Mouse (Mus musculus) c-Kit-positive CD71-positive TER-119-positive erythroid progenitor cells, embryonic 14.5 days (primary cell): Measurements from ENCODE around the gene Palld.

Source experiments
- DNase-seq: peaks from one replicate; pipeline ENCODE4 v3.0.0-alpha.2; 2013; ENCODE audit warnings: low spot score

The Palld gene

GRCm38 (mm10) chr8:61685280-61685679 lies 217.2 kb downstream of the Palld start:
- DNase-seq, result no peak

- DNase-seq, result no peak
Measured at GRCm38 (mm10) chr8:61684280-61684939, 218.1 kb downstream of the Palld start.

- DNase-seq, result no peak
Measured at GRCm38 (mm10) chr8:61682902-61683301, 219.6 kb downstream of the Palld start.

- DNase-seq, result no peak
Measured at GRCm38 (mm10) chr8:61681217-61681616, 221.3 kb downstream of the Palld start.

GRCm38 (mm10) chr8:61677227-61677626 lies 225.3 kb downstream of the Palld start:
- DNase-seq, result no peak

GRCm38 (mm10) chr8:61671151-61671550 lies 231.3 kb downstream of the Palld start:
- DNase-seq, result no peak

- DNase-seq, result no peak
Measured at GRCm38 (mm10) chr8:61670376-61670775, 232.1 kb downstream of the Palld start.

- no peak for DNase-seq
Measured at GRCm38 (mm10) chr8:61666919-61667318, 235.6 kb downstream of the Palld start.

- DNase-seq, result no peak
Measured at GRCm38 (mm10) chr8:61665021-61665420, 237.5 kb downstream of the Palld start.

GRCm38 (mm10) chr8:61664162-61664561 lies 238.3 kb downstream of the Palld start:
- DNase-seq, result no peak

GRCm38 (mm10) chr8:61662829-61663228 lies 239.7 kb downstream of the Palld start:
- DNase-seq, result no peak

GRCm38 (mm10) chr8:61661611-61662010 lies 240.9 kb downstream of the Palld start:
- DNase-seq, result no peak

- DNase-seq, result no peak
Measured at GRCm38 (mm10) chr8:61660961-61661360, 241.5 kb downstream of the Palld start.

- DNase-seq, result no peak
Measured at GRCm38 (mm10) chr8:61651955-61652354, 250.5 kb downstream of the Palld start.

- no peak for DNase-seq
Measured at GRCm38 (mm10) chr8:61646195-61646835, 256.2 kb downstream of the Palld start.

- no peak for DNase-seq
Measured at GRCm38 (mm10) chr8:61645642-61646041, 256.8 kb downstream of the Palld start.

GRCm38 (mm10) chr8:61643215-61643614 lies 259.3 kb downstream of the Palld start:
- DNase-seq, result no peak

- no peak for DNase-seq
Measured at GRCm38 (mm10) chr8:61642358-61642847, 260.1 kb downstream of the Palld start.

- DNase-seq, result no peak
Measured at GRCm38 (mm10) chr8:61639596-61639995, 262.9 kb downstream of the Palld start.

GRCm38 (mm10) chr8:61639008-61639407 lies 263.5 kb downstream of the Palld start:
- no peak for DNase-seq

- DNase-seq, result no peak
Measured at GRCm38 (mm10) chr8:61637736-61638135, 264.8 kb downstream of the Palld start.

- no peak for DNase-seq
Measured at GRCm38 (mm10) chr8:61634811-61635210, 267.7 kb downstream of the Palld start.

- DNase-seq, result no peak
Measured at GRCm38 (mm10) chr8:61632331-61632730, 270.2 kb downstream of the Palld start.

GRCm38 (mm10) chr8:61629631-61629968 lies 272.9 kb downstream of the Palld start:
- no peak for DNase-seq
